Mouse (Mus musculus): ENCODE measurements around the gene 1700028K03Rik. TPM values are rescaled to one million over a fixed set of nuclear protein-coding genes. Genes with fewer than 3 reads are reported as not detected.

The 1700028K03Rik gene
- not detected in 2 replicates for polyA plus RNA-seq (2012; ENCODE audit: low replicate concordance)

DNA sequence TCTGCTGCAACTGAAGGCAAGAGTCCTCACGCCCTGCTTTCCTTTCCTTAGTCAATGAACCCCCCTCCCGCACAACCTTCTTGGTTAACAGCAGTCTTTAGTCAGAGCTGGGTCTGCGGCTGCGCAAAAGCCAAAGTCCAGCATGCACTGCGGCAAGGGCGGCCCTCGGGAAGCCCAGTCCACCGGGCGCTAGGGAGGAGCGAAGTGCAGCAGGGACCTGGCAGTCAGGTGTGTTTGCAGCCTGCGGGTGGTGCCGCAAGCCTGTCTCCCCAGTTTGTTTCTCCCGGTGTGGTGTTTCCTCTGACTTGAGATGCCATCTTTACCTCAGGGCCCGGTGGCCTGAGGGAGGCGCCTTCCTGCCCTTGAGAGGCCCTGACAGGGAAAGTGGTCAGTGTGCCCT lies at the start of gene 1700028K03Rik:
1700028K03Rik (plus strand) TSS at position 129 of the 400 bp plus-strand sequence.

DNA sequence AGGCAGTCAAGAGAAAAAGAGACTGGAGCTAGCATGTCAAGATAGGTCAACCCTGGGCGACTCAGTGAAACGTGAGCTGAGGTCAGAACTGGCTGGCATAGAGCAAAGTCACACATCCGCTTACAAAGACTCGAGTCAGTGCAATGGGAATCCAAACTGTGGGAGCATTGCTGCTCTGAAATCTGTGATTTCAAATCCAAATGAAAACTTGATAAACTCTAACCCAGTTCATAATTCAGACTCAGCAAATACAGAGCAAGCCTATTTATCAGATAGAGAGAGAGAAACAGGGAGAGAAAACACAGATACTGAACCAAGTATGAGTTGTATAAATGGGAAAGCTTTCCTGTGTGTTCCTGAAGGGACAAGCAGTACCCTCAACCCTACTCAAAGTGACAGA lies 27.2 kb upstream of the 1700028K03Rik start, which contains the start of gene Gm42669:
Gm42669 (plus strand) TSS at position 301 of the 400 bp plus-strand sequence.

DNA sequence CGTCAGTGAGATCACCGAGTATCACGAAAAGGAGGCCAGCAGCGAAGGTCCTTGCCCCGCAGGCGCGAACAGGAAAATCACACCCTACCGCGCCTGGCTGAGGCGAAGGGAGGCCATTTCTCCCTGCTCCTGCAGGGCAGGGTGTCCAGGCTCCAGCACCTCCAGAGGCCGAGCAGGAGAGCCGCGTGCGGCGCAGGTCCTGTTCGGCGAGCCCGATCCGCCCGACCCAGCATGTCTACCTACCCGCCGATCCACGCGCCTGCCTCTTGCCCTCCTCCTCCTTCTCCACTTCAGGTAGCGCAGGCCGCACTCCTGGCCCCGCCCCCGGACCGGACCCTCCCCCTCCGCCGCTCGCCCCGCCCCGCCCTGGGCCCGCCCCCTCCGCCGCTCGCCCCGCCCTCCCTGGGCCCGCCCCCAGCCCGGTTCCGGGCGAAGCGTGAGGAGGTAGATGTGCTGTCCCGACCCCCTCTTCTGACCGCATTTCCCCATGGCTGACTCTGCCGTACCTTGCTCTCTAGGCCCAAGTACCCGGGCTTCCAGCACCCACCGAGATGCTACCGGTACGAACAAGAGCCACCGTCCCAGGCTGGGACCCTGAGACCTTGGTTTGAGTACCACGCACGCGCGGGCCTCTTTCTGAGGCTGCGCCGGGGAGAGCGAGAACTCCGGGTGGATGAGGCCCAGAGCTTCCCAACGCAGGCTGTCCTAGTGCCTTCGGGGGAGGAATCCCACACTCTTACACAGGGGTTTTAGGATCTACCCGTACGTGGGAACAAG lies 63.0 kb downstream of the 1700028K03Rik start, which contains the start of the genes Rpap2 and Glmn:
Rpap2 (plus strand) TSS at position 73 of the 777 bp plus-strand sequence.
Glmn (minus strand) TSS at position 588 of the 777 bp plus-strand sequence.

Other genes with a start within 250 kb of the 1700028K03Rik start
- 3.3 and 7.2 TPM in 2 replicates for gene Tgfbr3, start 245.1 kb upstream of the 1700028K03Rik start, polyA plus RNA-seq (2012; ENCODE audit: low replicate concordance)
- 0.16 TPM in 1 of 2 replicates, not detected in the other for gene Brdt, start 203.6 kb upstream of the 1700028K03Rik start, polyA plus RNA-seq (2012; ENCODE audit: low replicate concordance)
- gene Ephx4, start 132.0 kb upstream of the 1700028K03Rik start, polyA plus RNA-seq (2012; ENCODE audit: low replicate concordance), result not detected in 2 replicates
- gene Lpcat2b, start 103.2 kb upstream of the 1700028K03Rik start, polyA plus RNA-seq (2012; ENCODE audit: low replicate concordance), result not detected in 2 replicates
- gene Btbd8, start 96.7 kb upstream of the 1700028K03Rik start, polyA plus RNA-seq (2012; ENCODE audit: low replicate concordance), result 0.19 and 1.7 TPM in 2 replicates
- gene Gm42669, start 27.1 kb upstream of the 1700028K03Rik start, polyA plus RNA-seq (2012; ENCODE audit: low replicate concordance), result 0.05 TPM in 1 of 2 replicates, not detected in the other
- 1.9 and 4.2 TPM in 2 replicates for gene Rpap2, start 62.7 kb downstream of the 1700028K03Rik start, polyA plus RNA-seq (2012; ENCODE audit: low replicate concordance)
- 0.25 TPM in 1 of 2 replicates, not detected in the other for gene Glmn, start 63.2 kb downstream of the 1700028K03Rik start, polyA plus RNA-seq (2012; ENCODE audit: low replicate concordance)
- gene Gfi1, start 191.3 kb downstream of the 1700028K03Rik start, polyA plus RNA-seq (2012; ENCODE audit: low replicate concordance), result 4.5 and 9.6 TPM in 2 replicates

Measured in leukemia stem cell, adult 10-12 weeks (primary cell).